Mouse (Mus musculus): ENCODE results near the gene Cog6. TPM values are rescaled to one million over a fixed set of nuclear protein-coding genes. Genes with fewer than 3 reads are reported as not detected.

The Cog6 gene
- total RNA-seq (2017), result 22.0 and 51.5 TPM in 2 replicates

DNA sequence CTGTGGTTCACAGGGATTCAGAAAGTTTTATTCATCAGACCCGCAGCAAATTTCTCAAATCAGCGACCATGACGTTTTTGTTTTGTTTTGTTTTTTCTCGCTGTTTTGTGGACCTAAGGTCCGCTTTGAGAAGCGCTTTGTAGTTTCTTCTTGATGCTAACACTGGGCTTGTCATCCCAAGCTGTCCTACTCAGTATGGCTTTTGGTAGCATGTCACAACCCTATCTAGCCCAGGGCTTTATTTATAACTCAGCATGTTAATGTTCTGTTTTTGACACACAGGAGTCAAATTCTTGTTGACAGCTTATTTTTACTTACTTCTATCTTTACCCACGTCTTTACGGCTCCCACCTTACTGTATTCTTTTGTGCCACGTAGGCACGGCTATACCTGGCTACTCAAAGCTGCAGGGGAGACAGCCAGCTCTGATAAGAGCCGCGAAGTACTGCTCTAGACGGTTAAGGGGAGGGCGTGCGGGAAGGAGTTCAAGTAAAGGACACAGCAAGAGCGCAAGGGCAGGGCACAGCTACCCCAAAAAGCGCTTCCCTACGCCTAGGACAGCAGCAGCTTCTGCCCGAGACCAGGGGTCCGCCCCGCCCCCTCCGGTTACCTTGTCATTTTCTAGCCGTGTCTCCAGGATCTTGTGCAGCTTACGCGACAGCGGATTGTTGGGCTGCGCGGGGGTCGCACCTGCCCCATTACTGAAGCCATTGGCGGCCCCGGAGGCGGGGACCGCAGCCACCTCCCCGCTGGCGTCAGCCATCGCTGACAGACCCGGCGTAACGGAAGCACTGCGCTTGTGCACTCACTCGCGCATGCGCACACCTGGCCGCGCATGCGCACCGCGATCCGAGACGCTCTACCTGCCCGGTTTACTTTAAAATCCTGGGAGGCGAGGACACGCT is at the start of gene Cog6:
Cog6 (minus strand) TSS at position 802 of the 905 bp plus-strand sequence.
- peak; percentile 91 to 98 for ATAC-seq (replicated peaks in 1 of 2; ENCODE audit: insufficient read depth in 1 of 2, low FRiP score in 2 of 2, low TSS enrichment in 1 of 2, low read depth in 1 of 2, poor library complexity in 2 of 2, severe bottlenecking in 2 of 2)

DNA sequence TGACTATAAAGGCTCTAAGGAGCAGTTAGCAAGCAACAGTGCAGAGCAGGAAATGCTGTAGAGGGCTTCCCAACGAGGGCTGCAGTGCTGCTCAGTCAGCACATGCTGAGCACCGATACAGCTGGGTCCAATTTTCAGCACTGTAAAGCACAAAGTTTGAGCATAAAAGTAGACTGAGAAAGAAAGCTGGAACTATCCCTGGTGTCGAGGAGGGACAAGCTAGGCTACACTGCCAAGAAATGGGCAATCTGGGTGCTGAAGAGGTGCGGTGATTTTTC is 49.0 kb upstream of the Cog6 start:
- ATAC-seq (replicated peaks in 1 of 2; ENCODE audit: insufficient read depth in 1 of 2, low FRiP score in 2 of 2, low TSS enrichment in 1 of 2, low read depth in 1 of 2, poor library complexity in 2 of 2, severe bottlenecking in 2 of 2), result no peak

DNA sequence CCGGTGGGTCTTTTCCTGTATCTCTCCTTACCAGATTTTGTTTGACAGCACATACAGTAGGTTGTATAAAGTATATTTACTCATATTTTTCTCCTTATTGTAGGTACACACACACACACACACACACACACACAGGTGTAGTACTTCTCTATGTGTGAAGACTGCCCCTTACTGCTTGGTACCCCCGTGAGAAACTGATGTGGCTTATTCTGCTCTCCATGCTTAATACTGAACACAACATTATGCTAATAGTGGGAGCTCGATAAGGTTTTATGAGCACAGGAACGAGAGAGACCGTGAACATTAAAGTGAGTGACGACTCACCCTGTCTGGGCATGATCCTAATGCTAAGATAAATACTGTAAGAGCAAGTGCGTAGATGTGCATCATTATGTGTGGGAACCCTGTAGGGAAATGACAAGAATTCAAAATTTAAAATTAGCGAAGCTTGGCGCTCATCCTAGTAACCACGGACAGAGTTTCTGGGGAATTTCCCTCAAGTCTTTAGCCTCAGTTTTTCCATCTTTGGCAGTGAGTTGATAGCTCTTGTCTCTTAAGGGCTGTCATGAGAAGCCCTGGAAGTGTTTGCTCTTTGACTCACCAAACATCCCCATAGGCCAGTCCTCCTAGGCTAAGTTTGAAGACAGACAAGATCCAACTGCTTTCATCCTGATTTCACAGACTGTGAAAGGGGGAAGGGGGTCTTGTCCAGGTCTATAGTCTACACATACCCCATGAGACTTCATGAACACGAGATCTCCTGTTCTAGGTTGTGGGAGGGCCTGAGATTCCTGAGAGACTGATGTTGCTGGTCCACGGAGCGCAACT is 48.4 kb upstream of the Cog6 start:
- no peak for ATAC-seq (replicated peaks in 1 of 2; ENCODE audit: insufficient read depth in 1 of 2, low FRiP score in 2 of 2, low TSS enrichment in 1 of 2, low read depth in 1 of 2, poor library complexity in 2 of 2, severe bottlenecking in 2 of 2)

DNA sequence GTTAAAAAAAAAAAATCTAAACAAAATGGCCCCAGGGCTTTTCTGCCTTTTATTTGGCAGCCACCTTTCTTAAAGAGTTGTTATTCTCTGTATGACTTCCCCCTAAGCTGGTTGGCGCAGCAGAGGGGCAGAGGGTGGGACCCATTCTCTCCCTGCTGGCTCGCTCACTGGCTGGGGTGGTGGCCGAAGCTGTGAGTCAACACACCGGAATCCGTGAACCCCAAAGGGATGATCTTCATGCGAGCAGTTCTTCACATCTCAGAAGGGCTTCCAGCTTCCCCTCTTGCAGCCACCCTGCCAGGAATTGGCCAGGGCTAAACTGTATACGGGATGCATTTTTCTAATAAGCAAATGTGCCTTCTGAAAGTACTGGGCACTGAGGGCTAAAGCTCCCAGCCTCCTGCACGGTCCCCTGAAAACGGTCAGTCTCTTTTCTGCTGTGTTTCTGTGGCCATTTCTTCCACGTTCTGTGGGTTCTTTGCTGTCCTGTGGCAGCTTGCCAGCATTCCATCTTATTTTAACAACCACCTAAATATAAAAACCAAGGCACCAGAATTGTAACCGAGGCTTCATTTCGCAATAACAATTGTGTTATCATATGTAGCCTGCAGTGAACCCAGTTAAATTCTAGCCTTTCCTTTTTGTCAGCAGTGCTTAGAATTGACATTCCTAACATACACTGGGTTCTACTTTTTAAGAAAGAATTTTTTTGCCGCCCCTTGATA is 46.5 kb upstream of the Cog6 start:
- no peak for ATAC-seq (replicated peaks in 1 of 2; ENCODE audit: insufficient read depth in 1 of 2, low FRiP score in 2 of 2, low TSS enrichment in 1 of 2, low read depth in 1 of 2, poor library complexity in 2 of 2, severe bottlenecking in 2 of 2)

DNA sequence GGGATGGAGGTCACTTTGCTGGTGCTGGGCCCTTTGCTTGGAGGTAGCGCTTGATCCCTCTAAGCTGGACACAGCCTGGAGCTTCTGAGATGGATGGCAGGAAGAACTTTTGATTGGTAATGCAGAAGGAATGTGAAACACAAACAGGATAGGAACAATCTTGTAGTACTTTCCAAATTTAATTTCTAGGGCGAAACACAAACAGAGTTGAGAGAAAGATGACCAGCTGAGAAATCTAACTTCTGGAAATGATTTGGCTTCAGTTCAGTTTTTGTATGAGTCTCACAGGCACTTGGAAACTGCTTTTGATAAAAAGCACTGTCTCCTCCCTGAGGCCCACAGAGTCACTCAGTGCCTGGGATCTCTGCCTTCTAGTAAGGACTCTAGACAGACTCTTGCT is 42.9 kb upstream of the Cog6 start:
- no peak for ATAC-seq (replicated peaks in 1 of 2; ENCODE audit: insufficient read depth in 1 of 2, low FRiP score in 2 of 2, low TSS enrichment in 1 of 2, low read depth in 1 of 2, poor library complexity in 2 of 2, severe bottlenecking in 2 of 2)

DNA sequence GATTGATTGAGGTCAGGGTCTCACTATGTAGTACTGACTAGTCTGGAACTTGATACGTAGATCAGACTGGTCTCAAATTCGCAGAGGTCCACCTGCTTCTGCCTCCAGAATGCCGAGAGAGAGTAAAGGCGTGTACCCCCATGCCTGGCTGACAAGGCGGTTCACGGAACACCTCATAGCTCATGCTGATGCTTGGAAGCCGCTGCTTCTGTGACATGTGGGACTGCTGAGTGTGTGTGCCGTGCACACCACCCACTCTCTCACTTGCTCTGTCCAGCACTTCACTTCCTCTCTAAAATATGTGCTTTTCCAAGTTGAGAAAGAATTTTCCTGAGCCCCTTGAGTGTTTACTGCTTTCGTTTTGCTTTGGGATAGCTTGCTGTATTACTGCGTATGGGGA is 39.4 kb upstream of the Cog6 start:
- no peak for ATAC-seq (replicated peaks in 1 of 2; ENCODE audit: insufficient read depth in 1 of 2, low FRiP score in 2 of 2, low TSS enrichment in 1 of 2, low read depth in 1 of 2, poor library complexity in 2 of 2, severe bottlenecking in 2 of 2)

DNA sequence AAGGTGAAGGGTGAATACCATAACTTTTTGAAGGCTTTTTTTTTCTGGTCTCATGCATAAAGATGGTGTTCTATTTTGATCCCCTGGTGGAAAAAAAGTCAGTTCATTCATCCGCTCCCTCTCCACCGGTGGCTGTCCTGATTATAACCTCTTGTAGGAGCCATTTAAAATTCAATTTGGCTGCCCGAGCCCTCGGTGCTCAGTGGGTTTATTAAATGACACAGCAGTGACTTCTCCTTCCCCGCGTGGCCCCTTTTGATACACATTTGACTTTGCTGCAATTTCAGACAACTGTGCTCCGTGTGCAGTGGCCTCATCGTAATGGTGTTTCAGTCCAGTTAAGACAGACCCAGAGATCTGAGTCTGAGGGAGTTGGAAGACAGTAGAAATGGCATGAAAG is 35.3 kb upstream of the Cog6 start:
- ATAC-seq (replicated peaks in 1 of 2; ENCODE audit: insufficient read depth in 1 of 2, low FRiP score in 2 of 2, low TSS enrichment in 1 of 2, low read depth in 1 of 2, poor library complexity in 2 of 2, severe bottlenecking in 2 of 2), result no peak

DNA sequence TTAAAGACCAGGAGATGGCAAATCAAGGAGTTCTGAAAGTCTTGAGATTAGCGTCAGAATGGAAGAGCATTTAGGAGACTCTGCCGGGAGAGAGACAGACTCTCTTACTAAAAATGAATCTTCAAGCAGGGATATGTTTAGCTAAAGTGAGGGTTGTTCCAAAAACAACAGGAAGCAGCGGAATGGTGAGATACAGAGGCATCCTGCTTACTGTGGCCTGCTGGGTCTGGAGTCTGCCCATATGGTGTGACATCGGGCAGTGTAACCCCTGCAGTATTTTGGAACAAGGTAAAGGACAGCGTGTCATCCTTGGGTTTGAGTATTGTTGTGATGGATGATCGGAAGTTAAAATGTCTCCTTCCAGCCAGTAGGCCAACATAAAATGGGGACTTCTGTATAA is 29.3 kb upstream of the Cog6 start:
- ATAC-seq (replicated peaks in 1 of 2; ENCODE audit: insufficient read depth in 1 of 2, low FRiP score in 2 of 2, low TSS enrichment in 1 of 2, low read depth in 1 of 2, poor library complexity in 2 of 2, severe bottlenecking in 2 of 2), result no peak

DNA sequence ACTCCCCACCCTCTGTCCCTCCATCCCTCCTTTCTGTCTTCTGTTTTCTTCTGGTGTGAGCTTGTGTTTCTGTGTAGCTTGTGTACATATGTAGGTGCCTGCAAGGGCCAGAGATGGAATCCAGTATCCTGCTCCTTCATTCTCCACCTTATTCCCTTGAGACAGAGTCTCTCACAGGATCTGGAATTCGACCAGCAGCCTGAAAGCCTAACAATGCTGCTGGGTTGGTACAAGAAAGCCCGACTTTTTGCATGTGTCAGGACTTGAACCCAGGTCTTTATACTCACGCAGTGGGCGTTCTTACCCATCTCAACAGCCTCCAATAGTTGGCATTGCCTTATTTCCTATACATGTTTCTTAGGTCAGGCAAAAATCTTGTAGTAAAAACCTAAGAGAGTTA is 28.7 kb upstream of the Cog6 start:
- no peak for ATAC-seq (replicated peaks in 1 of 2; ENCODE audit: insufficient read depth in 1 of 2, low FRiP score in 2 of 2, low TSS enrichment in 1 of 2, low read depth in 1 of 2, poor library complexity in 2 of 2, severe bottlenecking in 2 of 2)

DNA sequence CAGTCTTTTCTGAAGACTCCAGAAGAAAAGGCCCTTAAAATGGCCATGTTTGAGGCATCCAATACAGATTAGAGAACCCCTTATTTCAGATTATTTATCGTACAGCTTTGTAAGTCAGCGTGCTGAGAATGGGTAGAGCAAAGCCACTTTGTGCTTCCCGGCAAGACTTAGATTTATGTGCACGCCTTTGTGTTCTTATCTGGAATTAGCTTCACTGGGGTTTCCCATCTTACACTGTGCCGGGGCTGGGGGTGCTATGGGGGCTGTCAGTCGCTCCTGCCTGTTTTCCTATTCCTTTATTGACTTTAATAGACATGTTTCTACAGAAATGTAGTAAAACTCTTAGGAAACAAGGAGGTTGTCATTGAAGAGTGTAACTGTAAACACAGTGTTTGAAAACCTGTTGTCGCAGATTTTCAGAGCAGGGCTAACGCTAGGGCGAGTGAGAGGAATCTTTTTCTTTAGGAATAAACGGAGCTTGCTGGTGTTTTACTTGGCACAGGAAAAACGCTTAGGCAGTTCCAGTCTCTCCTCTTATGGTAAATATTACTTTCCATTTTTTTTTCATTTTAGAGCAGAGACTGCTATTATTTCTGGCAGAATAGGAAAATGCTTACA is 27.8 kb upstream of the Cog6 start:
- no peak for ATAC-seq (replicated peaks in 1 of 2; ENCODE audit: insufficient read depth in 1 of 2, low FRiP score in 2 of 2, low TSS enrichment in 1 of 2, low read depth in 1 of 2, poor library complexity in 2 of 2, severe bottlenecking in 2 of 2)

DNA sequence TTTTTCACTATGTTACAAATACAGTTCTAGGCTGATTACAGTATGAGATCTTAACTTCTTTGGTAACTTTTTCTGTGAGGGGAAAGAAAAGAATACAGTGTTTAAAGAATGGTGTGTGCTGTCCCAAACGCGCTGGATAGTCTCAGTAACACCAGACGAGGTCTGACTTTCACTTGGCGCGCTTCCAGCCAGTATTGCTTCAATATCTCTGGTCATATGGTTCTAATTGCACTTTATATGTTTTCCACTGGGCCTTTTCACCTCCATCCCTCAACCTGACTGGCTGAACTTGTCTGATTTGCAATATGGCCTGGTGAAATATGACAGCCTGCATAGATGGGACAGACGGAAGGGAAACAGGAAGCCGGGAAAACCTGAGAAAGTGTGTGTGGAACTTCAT is 27.2 kb upstream of the Cog6 start:
- no peak for ATAC-seq (replicated peaks in 1 of 2; ENCODE audit: insufficient read depth in 1 of 2, low FRiP score in 2 of 2, low TSS enrichment in 1 of 2, low read depth in 1 of 2, poor library complexity in 2 of 2, severe bottlenecking in 2 of 2)

DNA sequence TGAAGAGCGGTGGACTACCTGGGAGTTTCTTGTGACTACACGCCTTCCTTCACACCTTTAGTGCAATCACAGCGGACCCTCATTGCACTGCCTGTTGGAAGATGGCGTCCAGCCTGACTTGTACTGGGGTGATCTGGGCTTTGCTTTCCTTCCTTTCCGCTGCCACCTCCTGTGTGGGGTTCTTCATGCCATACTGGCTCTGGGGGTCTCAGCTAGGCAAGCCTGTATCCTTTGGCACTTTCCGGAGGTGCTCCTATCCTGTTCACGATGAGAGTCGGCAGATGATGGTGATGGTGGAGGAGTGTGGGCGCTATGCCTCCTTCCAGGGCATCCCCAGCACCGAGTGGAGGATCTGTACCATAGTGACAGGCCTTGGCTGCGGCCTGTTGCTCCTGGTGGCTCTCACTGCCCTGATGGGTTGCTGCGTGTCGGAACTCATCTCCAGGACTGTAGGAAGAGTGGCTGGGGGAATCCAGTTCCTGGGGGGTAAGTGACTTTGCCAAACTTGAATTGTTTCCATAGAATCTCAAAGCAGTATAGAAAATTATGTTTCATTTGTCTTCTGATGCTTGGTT is 26.3 kb upstream of the Cog6 start:
- ATAC-seq (replicated peaks in 1 of 2; ENCODE audit: insufficient read depth in 1 of 2, low FRiP score in 2 of 2, low TSS enrichment in 1 of 2, low read depth in 1 of 2, poor library complexity in 2 of 2, severe bottlenecking in 2 of 2), result no peak

DNA sequence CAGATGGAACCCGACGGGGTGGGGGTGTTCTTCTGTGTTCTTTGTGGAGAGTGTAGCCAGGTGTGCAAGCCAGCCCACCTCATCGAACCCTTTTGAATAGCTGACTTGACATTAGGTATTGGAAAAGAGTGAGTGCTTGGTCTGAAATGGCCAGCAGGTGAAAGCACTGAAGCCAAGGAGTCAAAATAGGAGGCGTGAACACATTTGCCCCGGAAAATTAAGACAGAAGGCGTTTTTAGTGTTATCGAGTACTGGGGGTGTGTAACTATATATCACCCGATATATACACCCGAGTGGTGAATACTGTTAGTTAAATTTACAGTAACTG is 25.2 kb upstream of the Cog6 start:
- no peak for ATAC-seq (replicated peaks in 1 of 2; ENCODE audit: insufficient read depth in 1 of 2, low FRiP score in 2 of 2, low TSS enrichment in 1 of 2, low read depth in 1 of 2, poor library complexity in 2 of 2, severe bottlenecking in 2 of 2)

DNA sequence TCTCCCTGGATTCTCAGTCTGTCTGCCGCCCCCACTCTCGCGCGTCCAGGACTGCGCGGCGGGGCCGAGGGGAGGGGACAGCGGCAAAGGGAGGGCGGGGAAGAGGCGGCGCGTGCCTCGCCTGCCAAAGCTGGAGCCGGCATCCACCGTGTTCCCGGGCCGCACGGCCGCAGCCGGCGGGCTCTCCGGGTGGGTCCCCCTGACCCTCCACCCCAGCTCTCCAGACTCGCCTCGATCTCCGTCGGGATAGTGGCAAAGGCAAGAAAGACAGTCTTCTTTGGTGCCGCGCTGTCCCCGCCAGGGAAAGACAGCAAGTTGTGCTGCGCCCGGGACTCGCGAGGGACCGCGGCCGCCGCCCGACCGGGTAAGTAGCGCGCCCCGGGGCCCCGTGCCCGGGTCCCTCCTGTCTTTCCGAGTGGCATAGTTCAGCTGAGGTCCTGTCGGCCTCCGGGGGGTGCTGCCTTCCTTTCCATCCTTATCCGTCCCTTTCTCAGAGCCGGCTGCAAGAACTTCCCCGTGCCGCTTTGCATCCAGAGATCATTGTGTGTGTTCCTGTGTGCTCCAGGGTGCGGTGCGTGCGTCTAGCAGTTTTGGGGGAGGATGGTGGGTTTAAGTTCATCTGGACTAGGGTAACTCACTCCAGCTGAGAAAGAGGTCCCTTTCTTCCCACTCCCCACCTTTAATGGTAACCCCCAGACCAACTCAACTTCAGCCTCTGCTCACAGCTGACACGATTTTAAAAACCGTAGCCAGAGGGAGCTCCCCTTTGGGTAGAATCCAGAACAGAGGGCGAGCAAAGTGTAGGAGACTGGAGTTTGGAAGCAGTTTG is 24.6 kb upstream of the Cog6 start, which contains the start of gene Lhfp:
Lhfp (plus strand) TSS at position 118 of the 829 bp plus-strand sequence.
- peak; percentile 48 to 69 for ATAC-seq (replicated peaks in 1 of 2; ENCODE audit: insufficient read depth in 1 of 2, low FRiP score in 2 of 2, low TSS enrichment in 1 of 2, low read depth in 1 of 2, poor library complexity in 2 of 2, severe bottlenecking in 2 of 2)

DNA sequence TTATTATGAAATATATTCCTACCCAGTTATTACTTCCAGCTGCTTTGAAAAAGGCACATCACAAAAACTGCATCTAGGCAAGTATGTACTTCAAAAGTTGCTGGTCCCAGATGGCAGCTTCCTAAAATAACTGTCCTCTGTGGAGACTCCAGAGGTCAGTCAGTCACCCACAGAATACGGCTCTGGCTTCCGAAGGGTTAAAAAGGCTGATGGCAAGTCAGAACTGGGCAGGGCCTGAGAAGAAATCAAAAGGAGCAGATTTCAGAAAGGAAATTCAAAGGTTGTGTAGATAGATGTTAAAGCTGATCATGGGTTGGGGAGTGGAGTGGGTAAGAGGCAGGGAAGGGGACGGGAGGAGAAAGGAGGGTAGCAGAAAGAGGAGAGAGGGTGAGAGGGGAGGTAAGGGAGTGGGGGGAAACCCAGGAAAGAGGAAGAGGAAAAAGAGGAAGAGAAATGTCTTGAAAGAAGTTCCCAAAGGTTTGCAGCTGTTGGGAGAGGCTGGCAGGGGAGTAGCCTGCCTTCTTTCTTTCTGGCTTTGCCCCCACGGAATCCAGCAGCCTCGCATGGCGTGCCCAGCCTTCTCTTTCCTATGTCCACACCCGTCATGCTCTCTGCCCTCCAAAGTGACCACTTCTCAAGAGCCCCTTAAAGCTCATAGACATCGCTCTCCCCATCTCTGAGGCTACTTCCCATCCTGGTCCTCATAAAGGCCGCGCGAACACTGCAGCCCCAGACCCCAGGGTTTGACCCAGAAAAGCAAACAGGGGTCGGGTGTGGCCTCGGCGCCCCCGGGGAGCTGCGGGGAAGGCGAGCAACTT is 23.8 kb upstream of the Cog6 start:
- 0 out of 4 replicates have a peak, but pooled peaks of 1 of the 2 experiments have one; percentile 24 for ATAC-seq (replicated peaks in 1 of 2; ENCODE audit: insufficient read depth in 1 of 2, low FRiP score in 2 of 2, low TSS enrichment in 1 of 2, low read depth in 1 of 2, poor library complexity in 2 of 2, severe bottlenecking in 2 of 2)

DNA sequence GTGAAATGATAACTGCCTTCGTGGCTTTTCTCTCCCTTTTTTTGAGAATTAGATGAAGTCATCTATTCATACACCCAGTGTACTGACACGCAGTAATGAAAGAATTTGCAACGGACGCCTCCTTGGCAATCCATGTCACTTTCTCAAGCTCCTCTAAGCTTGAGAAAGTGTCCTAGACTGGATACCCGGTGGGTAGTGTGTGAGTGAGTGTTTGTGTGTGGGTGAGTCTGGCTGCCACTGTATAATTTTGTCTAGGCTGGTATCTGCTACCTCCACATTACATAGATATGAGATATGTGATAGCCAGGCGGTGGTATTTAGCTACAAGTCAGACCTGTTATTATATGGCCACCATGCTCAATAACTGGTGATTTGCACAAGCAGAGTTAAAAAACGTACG is 22.7 kb upstream of the Cog6 start:
- ATAC-seq (replicated peaks in 1 of 2; ENCODE audit: insufficient read depth in 1 of 2, low FRiP score in 2 of 2, low TSS enrichment in 1 of 2, low read depth in 1 of 2, poor library complexity in 2 of 2, severe bottlenecking in 2 of 2), result no peak
